Mouse (Mus musculus): ENCODE data around the gene Slc26a11. TPM values are rescaled to one million over a fixed set of nuclear protein-coding genes. Genes with fewer than 3 reads are reported as not detected.
A peak's percentile ranks its signal among the peaks of the same experiment; 100 is the strongest.

Slc26a11 gene
- polyA plus RNA-seq, 1 experiment from 2014 or later = 12.3 TPM

DNA sequence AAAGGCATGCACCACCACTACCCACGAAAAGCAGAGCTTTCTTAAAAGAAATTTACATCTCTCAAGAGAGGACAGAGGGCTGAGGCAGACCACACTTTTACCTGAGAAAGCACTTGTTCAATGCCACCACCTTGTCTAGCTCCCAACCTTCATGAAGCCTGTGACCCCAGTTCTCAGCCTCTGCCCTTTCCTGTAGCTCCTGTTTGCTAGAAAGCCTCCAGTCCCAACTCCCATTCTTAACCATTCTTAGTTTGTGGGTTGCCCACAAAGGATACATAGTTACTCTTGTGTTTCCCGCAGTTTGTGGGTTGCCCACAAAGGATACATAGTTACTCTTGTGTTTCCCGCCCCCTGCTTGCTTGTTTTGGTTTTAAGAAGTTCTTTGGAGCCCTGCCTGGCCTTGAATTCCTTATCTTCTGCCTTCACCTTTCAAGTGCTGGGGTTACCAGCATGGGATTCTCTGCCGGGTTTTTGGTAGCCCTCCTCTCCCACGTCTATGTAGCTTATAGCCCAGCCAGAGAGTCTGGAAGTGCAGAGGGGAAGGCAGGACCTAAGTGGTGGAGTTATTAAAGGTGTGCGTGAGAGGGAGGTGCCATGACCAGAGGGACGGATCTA, 36.1 kb downstream of the Slc26a11 start:
- Histone ChIP-seq H3K9ac (0 out of 2 replicates have a peak overlapping the region, but pooled peaks have one; percentile 68), H3K9me3 (no peaks in the 10 kb centered on the region), H3K27ac (peak overlapping the region; percentile 91; the same call in 1 of the 2 replicates), H3K27me3 (peaks cover 8% of the 10 kb centered on the region; the same call in 1 of the 2 replicates), H3K36me3 (no peaks in the 10 kb centered on the region), H3K4me1 (peaks cover 52% of the 10 kb centered on the region), H3K4me3 (peak overlapping the region; percentile 62), H3K4me2 (peak overlapping the region; percentile 93)
- ATAC-seq (ENCODE audit: borderline replicate concordance, extremely low read depth, low FRiP score, low TSS enrichment) = no peak
- WGBS = 33% methylated on average over 7 of the region's 7 CpGs

DNA sequence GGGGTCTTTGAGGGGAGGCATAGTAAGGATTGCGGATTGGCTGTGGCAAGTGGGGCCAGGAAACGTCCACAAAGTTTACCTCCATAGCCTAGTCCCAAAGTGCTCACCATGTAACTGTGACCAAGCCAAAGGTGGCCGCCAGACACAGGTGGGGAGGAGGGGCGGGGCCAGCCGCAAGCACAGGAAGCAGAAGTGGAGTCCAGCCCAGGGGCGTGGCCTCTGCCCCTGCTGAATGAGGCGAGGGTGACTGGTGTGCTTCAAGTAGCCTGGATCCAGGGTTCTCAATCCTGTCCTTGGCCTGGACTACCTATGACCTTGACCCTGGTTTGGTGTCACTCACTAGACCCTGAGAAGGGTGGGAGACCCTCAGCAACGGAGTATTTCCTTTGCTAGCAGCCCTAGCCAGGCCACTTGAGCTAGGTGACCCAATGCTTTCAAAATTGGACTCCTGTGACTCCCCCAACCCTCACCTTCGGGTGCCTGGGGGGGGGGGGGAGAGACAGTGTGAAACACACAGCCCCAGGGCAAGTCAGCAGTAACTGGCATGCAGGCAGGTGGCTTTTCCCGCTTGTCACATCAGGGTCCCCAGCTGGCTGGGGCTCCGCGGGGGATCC, 36.8 kb downstream of the Slc26a11 start:
- no peaks in the 10 kb centered on the region for H3K9me3 ChIP-seq

GRCm38 (mm10) chr11:119392800-119393482, 37.6 kb downstream of the Slc26a11 start, which contains the start of gene Rnf213:
TSS of gene Rnf213 (plus strand) at chr11:119393100.
- under 1% methylated on average over 19 of the region's 19 CpGs for whole genome bisulfite sequencing
- Histone ChIP-seq H3K9ac (peak within 1 kb of the TSS; percentile 51), H3K27ac (peak within 1 kb of the TSS; percentile 91), H3K4me2 (peak within 1 kb of the TSS; percentile 93), H3K36me3 (no peaks in the 10 kb centered on the region), H3K27me3 (peaks cover 8% of the 10 kb centered on the region; the same call in 1 of the 2 replicates), H3K4me3 (peak within 1 kb of the TSS; percentile 59), H3K9me3 (no peaks in the 10 kb centered on the region), H3K4me1 (peaks cover 45% of the 10 kb centered on the region)
- 0 out of 2 replicates have a peak, but pooled peaks have one; percentile 11 for ATAC-seq (ENCODE audit: borderline replicate concordance, extremely low read depth, low FRiP score, low TSS enrichment)

More for the DNA sequence above, 36.8 kb downstream of the Slc26a11 start:
- peak; percentile 25; the same call in 1 of the 2 replicates for ATAC-seq (ENCODE audit: borderline replicate concordance, extremely low read depth, low FRiP score, low TSS enrichment)
- H3K27me3 ChIP-seq = peaks cover 8% of the 10 kb centered on the region; the same call in 1 of the 2 replicates
- H3K27ac ChIP-seq = peak overlapping the region; percentile 91; the same call in 1 of the 2 replicates
- no peak overlapping the region for H3K9ac ChIP-seq
- peak overlapping the region; percentile 59 for H3K4me3 ChIP-seq
- 8% methylated on average over 12 of the region's 12 CpGs for WGBS
- H3K4me2 ChIP-seq = peak overlapping the region; percentile 93
- H3K4me1 ChIP-seq = peaks cover 52% of the 10 kb centered on the region
- H3K36me3 ChIP-seq = no peaks in the 10 kb centered on the region

- Histone ChIP-seq H3K27me3 (peaks cover 8% of the 10 kb centered on the region; the same call in 1 of the 2 replicates), H3K9me3 (no peaks in the 10 kb centered on the region), H3K9ac (peak overlapping the region; percentile 51), H3K27ac (peak overlapping the region; percentile 91), H3K4me3 (peak overlapping the region; percentile 59), H3K4me2 (peak overlapping the region; percentile 93), H3K4me1 (peaks cover 45% of the 10 kb centered on the region), H3K36me3 (no peaks in the 10 kb centered on the region)
- ATAC-seq (ENCODE audit: borderline replicate concordance, extremely low read depth, low FRiP score, low TSS enrichment) = no peak
- 24% methylated on average over 7 of the region's 7 CpGs for WGBS
Observed at GRCm38 (mm10) chr11:119393483-119393804, 38.1 kb downstream of the Slc26a11 start.

DNA sequence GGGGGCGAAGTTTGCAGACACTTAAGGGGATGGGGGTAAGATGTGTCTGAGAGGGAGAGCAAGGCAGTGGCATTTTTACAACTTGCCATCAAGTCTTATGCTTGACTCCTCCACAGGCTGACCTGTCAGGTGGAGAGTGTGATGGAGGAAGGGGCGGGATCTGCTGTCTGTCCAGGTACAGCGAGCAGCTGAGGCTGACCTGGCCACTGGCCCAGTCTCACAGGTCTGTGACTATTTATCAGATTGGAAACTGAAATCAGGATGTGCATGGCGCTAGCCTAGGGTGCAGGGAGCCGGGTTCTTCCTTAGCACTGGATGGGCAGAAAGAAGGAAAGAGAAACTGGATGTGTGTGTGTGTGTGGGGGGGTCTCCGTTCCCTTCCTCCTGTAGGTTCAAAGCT, 38.9 kb downstream of the Slc26a11 start:
- Histone ChIP-seq H3K4me3 (peak overlapping the region; percentile 59), H3K4me2 (peak overlapping the region; percentile 93), H3K9ac (no peak overlapping the region), H3K4me1 (peaks cover 45% of the 10 kb centered on the region), H3K9me3 (no peaks in the 10 kb centered on the region), H3K27ac (peak overlapping the region; percentile 16; the same call in 1 of the 2 replicates), H3K36me3 (no peaks in the 10 kb centered on the region), H3K27me3 (peaks cover 8% of the 10 kb centered on the region; the same call in 1 of the 2 replicates)
- no peak for ATAC-seq (ENCODE audit: borderline replicate concordance, extremely low read depth, low FRiP score, low TSS enrichment)
- 55% methylated on average over 6 of the region's 6 CpGs for WGBS

DNA sequence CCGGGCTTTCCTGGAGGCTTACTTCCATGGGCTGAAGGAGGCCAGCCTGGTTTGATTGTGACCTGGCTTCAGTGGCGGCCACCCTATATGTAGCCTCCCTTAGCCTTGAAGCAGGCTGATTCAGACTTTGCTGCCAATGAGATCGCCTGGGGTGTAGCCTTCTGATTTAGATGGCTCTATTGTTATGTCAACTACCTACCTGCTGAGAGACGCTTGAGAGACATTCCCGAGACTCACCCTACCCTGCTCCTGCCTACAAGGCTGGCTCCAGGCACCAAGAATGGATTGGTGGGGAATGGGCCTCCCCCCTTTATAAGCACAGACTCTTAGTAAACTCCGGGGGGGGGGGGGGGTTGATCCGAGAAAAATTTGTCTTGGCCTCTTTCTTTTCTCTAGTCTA, 40.0 kb downstream of the Slc26a11 start:
- no peak overlapping the region for H3K9ac ChIP-seq
- H3K27ac ChIP-seq = no peak overlapping the region
- no peak overlapping the region for H3K4me3 ChIP-seq
- H3K9me3 ChIP-seq = no peaks in the 10 kb centered on the region
- peaks cover 8% of the 10 kb centered on the region; the same call in 1 of the 2 replicates for H3K27me3 ChIP-seq
- 35% methylated on average over 7 of the region's 7 CpGs for WGBS
- peaks cover 39% of the 10 kb centered on the region for H3K4me1 ChIP-seq
- no peaks in the 10 kb centered on the region for H3K36me3 ChIP-seq
- ATAC-seq (ENCODE audit: borderline replicate concordance, extremely low read depth, low FRiP score, low TSS enrichment) = no peak
- 0 out of 2 replicates have a peak overlapping the region, but pooled peaks have one; percentile 93 for H3K4me2 ChIP-seq

DNA sequence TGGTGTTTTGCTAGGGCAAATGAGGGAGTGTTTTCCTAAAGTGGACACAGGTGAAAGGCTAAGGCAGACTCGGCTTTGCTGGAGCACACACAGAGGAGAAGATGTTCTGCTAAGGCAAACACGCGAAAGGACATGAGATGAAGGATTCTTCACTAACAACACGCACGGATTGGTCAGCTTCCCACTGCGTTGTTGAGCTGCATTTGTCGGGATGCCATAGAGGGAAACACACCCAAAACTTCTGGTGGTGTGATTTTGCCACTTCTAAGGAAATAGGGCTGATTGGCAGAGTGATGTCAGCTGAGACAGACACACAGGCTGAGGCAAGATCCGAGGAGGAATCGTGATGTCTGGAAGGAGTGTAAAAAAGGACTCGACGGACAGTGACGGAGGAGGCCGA, 40.6 kb downstream of the Slc26a11 start:
- Histone ChIP-seq H3K36me3 (no peaks in the 10 kb centered on the region), H3K4me1 (peaks cover 37% of the 10 kb centered on the region), H3K27me3 (peaks cover 8% of the 10 kb centered on the region; the same call in 1 of the 2 replicates), H3K4me3 (no peak overlapping the region), H3K9me3 (no peaks in the 10 kb centered on the region), H3K27ac (no peak overlapping the region), H3K4me2 (no peak overlapping the region), H3K9ac (no peak overlapping the region)
- 37% methylated on average over 13 of the region's 13 CpGs for WGBS
- no peak for ATAC-seq (ENCODE audit: borderline replicate concordance, extremely low read depth, low FRiP score, low TSS enrichment)

DNA sequence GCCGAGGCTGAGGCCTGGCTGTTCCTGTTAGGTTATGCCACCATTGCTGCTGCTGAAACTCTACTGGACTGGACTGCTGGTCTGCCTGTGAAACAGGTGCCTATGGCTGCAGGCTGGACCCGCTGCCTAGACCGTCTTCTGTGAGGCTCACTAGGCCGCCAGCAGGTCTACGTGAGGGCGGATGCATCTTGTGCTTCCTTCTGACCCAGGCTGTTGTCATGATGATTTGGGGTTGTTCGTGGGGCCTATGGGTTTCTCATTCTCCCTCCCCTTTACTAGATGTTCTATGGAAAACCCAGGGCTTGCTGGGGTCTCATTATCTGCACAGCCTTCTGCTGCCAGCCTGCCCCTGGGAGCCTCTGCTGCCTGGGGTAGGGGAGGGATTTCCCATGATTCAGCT, 41.1 kb downstream of the Slc26a11 start:
- Histone ChIP-seq H3K9me3 (no peaks in the 10 kb centered on the region), H3K4me1 (peaks cover 31% of the 10 kb centered on the region), H3K9ac (no peak overlapping the region), H3K27me3 (peaks cover 8% of the 10 kb centered on the region; the same call in 1 of the 2 replicates), H3K4me2 (no peak overlapping the region), H3K27ac (no peak overlapping the region), H3K36me3 (no peaks in the 10 kb centered on the region), H3K4me3 (no peak overlapping the region)
- WGBS = 73% methylated on average over 7 of the region's 7 CpGs
- ATAC-seq (ENCODE audit: borderline replicate concordance, extremely low read depth, low FRiP score, low TSS enrichment) = no peak

DNA sequence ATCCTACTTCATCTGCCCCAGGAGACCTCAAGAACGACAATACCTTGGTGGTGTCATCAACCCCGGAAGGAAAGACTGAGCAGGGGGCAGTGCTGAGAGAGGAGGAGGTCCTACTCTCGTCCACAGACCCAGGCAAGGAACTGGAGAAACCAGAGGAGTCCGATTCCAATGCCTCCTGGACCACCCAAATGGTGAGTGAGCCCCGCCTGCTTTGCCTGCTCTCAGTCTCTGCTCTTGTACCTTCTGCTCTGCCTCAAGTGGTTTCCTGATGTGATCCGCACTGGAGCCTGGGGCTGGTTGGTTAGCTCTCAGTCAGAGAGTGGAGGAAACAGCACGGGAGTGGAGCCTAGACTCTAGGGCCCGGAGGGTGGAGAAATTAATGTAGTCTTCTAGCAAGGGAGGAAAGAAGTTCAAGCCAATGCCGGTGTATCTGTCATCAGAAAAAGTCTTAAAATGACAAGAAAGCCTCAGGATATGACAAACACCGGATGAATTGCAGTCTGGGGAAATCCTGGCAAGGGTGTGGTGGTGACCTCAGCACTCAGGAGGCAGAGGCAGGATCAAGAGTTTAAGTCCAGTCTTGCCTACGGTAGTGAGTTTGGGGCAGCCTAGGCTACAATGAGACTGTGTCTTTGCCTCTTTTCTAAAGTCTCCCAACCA, 47.3 kb downstream of the Slc26a11 start:
- Histone ChIP-seq H3K4me2 (no peak overlapping the region), H3K4me1 (no peaks in the 10 kb centered on the region), H3K9ac (no peak overlapping the region), H3K27ac (no peak overlapping the region), H3K36me3 (0 out of 2 replicates have a peak, but pooled peaks cover 3% of the 10 kb centered on the region), H3K27me3 (no peaks in the 10 kb centered on the region), H3K9me3 (no peaks in the 10 kb centered on the region), H3K4me3 (no peak overlapping the region)
- WGBS = 43% methylated on average over 11 of the region's 11 CpGs
- ATAC-seq (ENCODE audit: borderline replicate concordance, extremely low read depth, low FRiP score, low TSS enrichment) = no peak

DNA sequence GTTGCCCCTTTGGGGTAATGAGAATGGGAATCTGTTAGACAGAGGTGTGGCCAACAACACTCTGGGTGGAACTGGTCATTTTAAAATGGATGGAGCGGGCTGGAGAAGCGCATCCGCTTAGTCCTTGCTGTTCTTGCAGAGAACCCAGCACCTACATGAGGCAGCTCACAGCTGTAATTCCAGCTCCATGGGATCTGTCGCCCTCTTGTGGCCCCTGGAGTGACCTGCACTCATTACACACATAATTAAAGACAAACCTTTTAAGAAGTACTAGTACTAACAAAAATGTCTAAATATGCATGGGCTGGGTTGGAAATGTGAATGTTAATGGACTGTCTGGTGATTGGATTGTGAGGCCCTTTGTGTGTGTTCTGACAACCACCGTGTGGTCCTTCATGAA, 49.3 kb downstream of the Slc26a11 start:
- Histone ChIP-seq H3K4me2 (no peak overlapping the region), H3K9ac (no peak overlapping the region), H3K27me3 (no peaks in the 10 kb centered on the region), H3K36me3 (peaks cover 7% of the 10 kb centered on the region; the same call in 1 of the 2 replicates), H3K4me3 (no peak overlapping the region), H3K9me3 (no peaks in the 10 kb centered on the region), H3K27ac (no peak overlapping the region), H3K4me1 (no peaks in the 10 kb centered on the region)
- no peak for ATAC-seq (ENCODE audit: borderline replicate concordance, extremely low read depth, low FRiP score, low TSS enrichment)
- 64% methylated on average over 5 of the region's 5 CpGs for WGBS

DNA sequence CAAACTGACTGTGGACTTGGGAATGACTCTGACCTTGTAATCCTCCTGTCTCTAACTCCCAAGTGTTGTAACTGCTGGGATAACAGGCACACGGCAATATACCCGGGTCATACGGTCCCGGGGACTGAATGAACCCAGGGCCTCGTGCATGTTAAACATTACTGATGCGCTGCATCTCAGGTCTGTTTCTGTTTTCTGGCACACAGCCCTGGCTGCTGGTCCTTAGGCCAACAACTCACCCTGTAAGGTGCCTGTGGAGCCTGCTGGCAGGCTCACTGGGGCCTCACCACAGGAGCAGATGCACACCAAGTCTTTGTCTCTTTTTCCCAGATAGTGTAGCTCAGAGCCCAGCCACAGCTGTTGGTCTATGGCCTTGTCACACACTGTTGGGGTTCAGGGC, 52.0 kb downstream of the Slc26a11 start:
- WGBS = 87% methylated on average over 6 of the region's 6 CpGs
- H3K36me3 ChIP-seq = peaks cover 20% of the 10 kb centered on the region
- H3K4me2 ChIP-seq = no peak overlapping the region
- H3K4me1 ChIP-seq = no peaks in the 10 kb centered on the region
- H3K9ac ChIP-seq = no peak overlapping the region
- no peak for ATAC-seq (ENCODE audit: borderline replicate concordance, extremely low read depth, low FRiP score, low TSS enrichment)
- no peaks in the 10 kb centered on the region for H3K9me3 ChIP-seq
- no peaks in the 10 kb centered on the region for H3K27me3 ChIP-seq
- H3K27ac ChIP-seq = no peak overlapping the region
- no peak overlapping the region for H3K4me3 ChIP-seq
